Mouse (Mus musculus) ES-Bruce4 (cell line): ENCODE measurements at regions not wholly inside any gene's neighbourhood (a gene's known extent, or its start where the extent isn't known, plus 50 kb on each side); places are given as distances from the start of the nearest gene placed in this dataset.

ENCODE experiments used
- H3K27ac ChIP-seq: 2 replicates; pipeline ENCODE4 v1.5.1; 2012; ENCODE audit warnings: low read length, inconsistent platforms; ENCODE audit not compliant: insufficient read depth
- H3K27me3 ChIP-seq: 2 replicates; pipeline ENCODE4 v1.6.1; 2012; ENCODE audit warnings: mild to moderate bottlenecking, low read length, inconsistent platforms; ENCODE audit not compliant: control insufficient read depth, poor library complexity, insufficient read depth, severe bottlenecking
- H3K36me3 ChIP-seq: 2 replicates; pipeline ENCODE4 v1.6.1; 2012; ENCODE audit warnings: inconsistent platforms, mild to moderate bottlenecking, low read length, moderate library complexity; ENCODE audit not compliant: control insufficient read depth, poor library complexity, insufficient read depth, severe bottlenecking
- H3K4me1 ChIP-seq: one replicate; pipeline ENCODE4 v1.8.1; 2011; ENCODE audit warnings: low read length; ENCODE audit not compliant: control insufficient read depth, insufficient read depth
- H3K4me3 ChIP-seq: 2 replicates; pipeline ENCODE4 v1.5.1; 2011; ENCODE audit warnings: low read depth, mild to moderate bottlenecking, low read length
- H3K9ac ChIP-seq: 2 replicates; pipeline ENCODE4 v1.6.1; 2012; ENCODE audit warnings: low read depth, mild to moderate bottlenecking, inconsistent platforms; ENCODE audit not compliant: poor library complexity, severe bottlenecking
- H3K9me3 ChIP-seq: replicated peaks from 2 replicates; pipeline ENCODE4 v1.6.1; 2012; ENCODE audit warnings: mild to moderate bottlenecking, low read length, inconsistent platforms; ENCODE audit not compliant: control insufficient read depth, poor library complexity, insufficient read depth, severe bottlenecking
- CTCF ChIP-seq: IDR thresholded peaks from one replicate; pipeline ENCODE4 v1.8.1; 2011; ENCODE audit warnings: low read depth, low read length
- EP300 ChIP-seq: IDR thresholded peaks from 2 replicates; pipeline ENCODE4 v1.6.1; 2011; ENCODE audit warnings: low read depth, low read length; ENCODE audit not compliant: insufficient read depth
- POLR2A ChIP-seq: IDR thresholded peaks from one replicate; pipeline ENCODE4 v1.8.1; 2011; ENCODE audit warnings: low read length; ENCODE audit not compliant: insufficient read depth

DNA sequence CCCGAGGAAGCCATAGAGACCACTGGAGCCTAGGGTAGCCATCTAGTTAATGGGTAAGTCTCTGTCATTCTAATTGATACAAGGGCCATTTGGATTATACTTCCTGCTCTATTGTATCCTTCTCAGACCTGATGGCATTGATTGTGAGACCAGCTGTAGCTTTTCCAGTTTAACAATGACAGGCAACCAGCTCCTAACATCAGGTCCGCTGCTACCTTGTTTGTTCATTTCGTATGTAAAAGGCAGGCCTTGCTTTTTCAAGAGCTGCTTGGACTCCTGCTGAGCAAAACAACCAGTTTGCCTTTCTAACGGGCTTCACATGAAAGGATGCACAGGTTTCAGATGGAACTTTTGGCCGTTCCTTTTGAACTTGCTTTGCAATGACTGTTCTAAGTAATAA is 148.6 kb upstream of the Ercc4 start:
- H3K4me1 ChIP-seq = peaks cover 2% of the 10 kb centered on the region
- H3K9ac ChIP-seq = no peak overlapping the region
- H3K4me3 ChIP-seq = no peak overlapping the region
- H3K27ac ChIP-seq = no peak overlapping the region
- H3K27me3 ChIP-seq = no peaks in the 10 kb centered on the region
- no peaks in the 10 kb centered on the region for H3K9me3 ChIP-seq
- no peaks in the 10 kb centered on the region for H3K36me3 ChIP-seq
- TF ChIP-seq EP300 (peak; percentile 77; the same call in 1 of the 2 replicates), POLR2A (no peak), CTCF (no peak)

DNA sequence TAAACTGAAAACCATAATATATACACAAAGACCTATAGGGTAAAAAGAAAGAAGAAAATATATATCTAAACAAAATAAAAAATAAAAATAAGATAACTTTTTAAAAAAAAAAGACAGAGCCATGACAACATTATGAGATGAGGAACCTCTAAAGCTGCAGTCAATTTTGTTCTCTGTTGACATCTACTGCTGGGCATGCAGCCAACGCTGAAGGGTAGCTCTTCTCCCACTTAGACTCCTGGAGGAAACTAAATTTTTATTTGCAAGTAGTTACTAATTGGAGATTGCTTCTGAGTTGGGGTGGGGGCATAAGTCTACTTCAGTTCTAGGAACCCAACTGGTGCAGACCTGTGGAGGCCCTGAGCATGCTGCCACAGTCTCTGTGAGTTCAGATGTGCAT is 126.8 kb upstream of the Ercc4 start:
- no peak overlapping the region for H3K9ac ChIP-seq
- no peak overlapping the region for H3K4me3 ChIP-seq
- no peaks in the 10 kb centered on the region for H3K4me1 ChIP-seq
- H3K27me3 ChIP-seq = no peaks in the 10 kb centered on the region
- TF ChIP-seq EP300 = no peak
- H3K36me3 ChIP-seq = no peaks in the 10 kb centered on the region
- no peaks in the 10 kb centered on the region for H3K9me3 ChIP-seq
- no peak overlapping the region for H3K27ac ChIP-seq

DNA sequence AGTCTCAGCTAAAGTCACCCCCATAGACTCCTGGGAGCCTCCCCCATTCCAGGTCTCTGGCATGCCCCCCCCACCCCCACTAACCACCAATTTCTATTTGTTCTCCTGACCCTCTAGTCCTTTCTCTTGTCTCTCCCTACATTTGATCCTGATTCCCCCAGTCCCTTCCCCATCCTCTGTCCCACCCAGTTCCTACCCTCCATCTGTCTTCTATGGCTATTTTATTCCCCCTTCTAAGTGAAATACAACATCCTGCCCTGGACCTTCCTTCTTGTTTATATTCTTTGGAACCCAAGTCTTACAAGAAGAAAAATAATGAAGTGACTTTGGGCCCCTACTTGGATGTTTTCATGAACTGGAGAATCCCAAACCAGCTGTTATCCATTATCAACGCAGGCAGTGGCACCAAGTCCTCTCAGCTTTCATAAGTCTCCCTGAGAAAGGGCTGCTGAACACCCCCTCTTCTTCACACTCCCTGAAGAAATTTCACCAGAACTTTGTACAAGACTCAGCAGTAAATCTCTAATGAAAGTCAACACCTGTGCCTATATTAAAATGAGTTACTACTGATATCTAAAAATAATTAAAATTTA is 108.1 kb upstream of the Ercc4 start:
- no peaks in the 10 kb centered on the region for H3K27me3 ChIP-seq
- H3K36me3 ChIP-seq = no peaks in the 10 kb centered on the region
- no peak overlapping the region for H3K4me3 ChIP-seq
- H3K27ac ChIP-seq = no peak overlapping the region
- H3K9me3 ChIP-seq = no peaks in the 10 kb centered on the region
- no peaks in the 10 kb centered on the region for H3K4me1 ChIP-seq
- no peak for TF ChIP-seq POLR2A
- no peak for TF ChIP-seq CTCF
- no peak for TF ChIP-seq EP300
- H3K9ac ChIP-seq = no peak overlapping the region

DNA sequence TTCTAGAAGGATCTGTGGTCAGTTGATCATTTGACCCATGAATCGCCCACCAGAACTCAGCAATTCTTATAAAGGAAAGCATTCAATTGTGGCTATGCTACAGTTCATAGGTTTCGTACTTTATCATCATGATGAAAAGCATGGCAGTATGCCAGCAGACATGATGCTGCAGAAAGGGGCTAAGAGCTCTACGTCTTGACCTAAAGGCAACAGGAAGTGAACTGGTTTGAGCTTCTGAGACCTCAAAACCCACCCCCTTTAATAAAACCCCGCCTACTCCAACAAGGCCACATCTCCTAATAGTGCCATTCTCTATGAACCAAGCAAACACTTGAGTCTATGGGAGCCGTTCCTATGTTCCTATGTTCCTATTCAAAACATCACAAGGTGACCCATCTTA is 96.6 kb upstream of the Ercc4 start:
- Histone ChIP-seq H3K27me3 (no peaks in the 10 kb centered on the region; the same call in 1 of the 2 replicates), H3K9me3 (peaks cover 10% of the 10 kb centered on the region; the same call in 1 of the 2 replicates), H3K36me3 (no peaks in the 10 kb centered on the region), H3K4me1 (no peaks in the 10 kb centered on the region), H3K27ac (no peak overlapping the region), H3K4me3 (no peak overlapping the region), H3K9ac (no peak overlapping the region)
- TF ChIP-seq POLR2A (no peak), CTCF (no peak), EP300 (no peak)

DNA sequence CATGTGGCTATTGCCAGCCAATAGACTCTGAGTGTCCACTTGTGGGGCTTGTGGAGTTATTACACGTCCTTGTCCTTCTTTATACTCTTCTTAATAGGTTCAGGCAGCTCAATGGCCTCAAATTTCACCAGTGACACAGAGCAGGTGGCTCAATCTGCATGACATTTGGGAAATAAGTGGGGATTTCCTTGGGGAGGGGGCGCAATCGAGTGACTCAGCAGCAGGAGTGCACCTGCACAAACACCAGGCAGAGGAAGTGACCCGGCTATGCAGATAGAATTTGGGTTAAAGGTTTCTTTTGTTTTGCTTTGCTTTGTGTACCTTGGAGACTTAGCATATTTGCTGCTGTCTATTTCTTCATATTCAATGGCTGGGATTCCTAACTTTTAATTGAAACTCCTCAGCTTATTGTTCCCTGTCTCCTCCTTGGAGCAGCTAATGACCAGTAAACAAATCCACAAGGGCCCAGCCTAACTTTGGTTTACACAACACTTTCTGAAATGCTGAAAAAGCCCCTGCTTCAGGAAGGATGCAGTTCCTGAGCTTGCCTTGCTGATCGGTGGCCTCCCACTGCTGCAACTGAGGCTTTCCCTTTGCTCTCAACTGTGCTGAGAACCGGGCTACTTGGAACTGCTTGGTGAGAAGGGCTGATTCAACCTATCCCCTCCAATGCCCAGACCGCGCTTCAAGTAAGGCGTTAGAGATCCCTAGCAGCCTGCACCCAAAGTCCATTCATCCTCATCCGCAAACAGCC is 95.4 kb upstream of the Ercc4 start:
- TF ChIP-seq EP300 (peak; percentile 82), POLR2A (no peak), CTCF (no peak)
- no peaks in the 10 kb centered on the region; the same call in 1 of the 2 replicates for H3K27me3 ChIP-seq
- H3K36me3 ChIP-seq = no peaks in the 10 kb centered on the region
- no peak overlapping the region for H3K9ac ChIP-seq
- no peaks in the 10 kb centered on the region for H3K4me1 ChIP-seq
- no peak overlapping the region for H3K27ac ChIP-seq
- H3K4me3 ChIP-seq = no peak overlapping the region
- H3K9me3 ChIP-seq = peaks cover 10% of the 10 kb centered on the region; the same call in 1 of the 2 replicates

DNA sequence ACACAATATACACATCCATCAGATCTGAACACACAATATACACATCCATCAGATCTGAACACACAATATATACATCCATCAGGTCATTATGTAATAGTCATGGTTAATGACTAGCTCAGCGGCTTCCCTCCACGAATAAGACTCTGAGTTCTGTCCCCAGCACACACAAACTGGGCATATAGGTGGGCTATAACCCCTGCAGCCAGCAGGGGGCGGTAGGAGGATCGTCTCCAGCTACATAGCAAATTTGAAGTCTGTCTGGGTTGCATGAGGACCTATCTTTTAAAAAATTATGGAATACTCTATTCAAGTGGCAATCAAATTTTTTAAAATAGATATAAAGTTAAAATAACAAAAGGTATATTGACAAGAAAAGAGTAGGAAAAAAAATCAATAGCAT is 86.6 kb upstream of the Ercc4 start:
- H3K4me1 ChIP-seq = no peaks in the 10 kb centered on the region
- no peak overlapping the region for H3K4me3 ChIP-seq
- no peaks in the 10 kb centered on the region for H3K27me3 ChIP-seq
- no peaks in the 10 kb centered on the region for H3K9me3 ChIP-seq
- no peak overlapping the region for H3K27ac ChIP-seq
- TF ChIP-seq CTCF (peak; percentile 69), POLR2A (no peak), EP300 (no peak)
- H3K9ac ChIP-seq = no peak overlapping the region
- no peaks in the 10 kb centered on the region for H3K36me3 ChIP-seq
